Mouse (Mus musculus) liver, postnatal 0 days (tissue): ENCODE results near the gene Gm3264.
"Not testable (repeated sequence)": the region's sequence is repeated elsewhere in the genome, so short reads cannot be mapped to it uniquely, and the experiment has no call there.

Source experiments
- CTCF ChIP-seq: sonication (generic); IDR thresholded peaks from 2 replicates; pipeline ENCODE4 v1.5.1; 2016; ENCODE audit warnings: antibody characterized with exemption, low read depth
- EP300 ChIP-seq: IDR thresholded peaks from 2 replicates; pipeline ENCODE4 v1.6.1; 2016; ENCODE audit warnings: antibody characterized with exemption, low read depth, mild to moderate bottlenecking

DNA sequence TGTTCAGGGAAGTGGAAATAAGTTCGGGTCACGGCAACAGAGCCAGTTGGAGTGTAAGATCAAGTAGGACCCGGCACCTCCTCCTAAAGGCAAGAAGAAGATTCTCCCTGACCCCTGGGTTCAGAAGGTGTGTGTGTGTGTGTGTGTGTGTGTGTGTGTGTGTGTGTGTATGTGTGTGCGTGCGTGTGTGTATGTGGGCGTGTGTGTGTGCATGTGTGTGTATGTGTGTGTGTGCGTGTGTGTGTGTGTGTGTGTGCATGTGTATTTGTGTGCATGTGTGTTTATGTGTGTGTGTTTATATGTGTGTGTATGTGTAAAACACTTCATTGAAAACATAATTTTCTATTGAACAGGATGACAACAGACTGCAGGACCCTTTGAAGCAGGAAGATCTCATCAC, 33.4 kb upstream of the Gm3264 start:
- not testable (repeated sequence) for TF ChIP-seq CTCF, EP300
